Mouse (Mus musculus): ENCODE measurements around the gene Rpl29.

Rpl29 gene

GRCm38 (mm10) chr9:106429221-106430014, at the start of gene Rpl29:
Gene Rpl29 (plus strand): TSS chr9:106429454.
- peak; percentile 99 for DNase-seq (ENCODE audit: low spot score)

DNA sequence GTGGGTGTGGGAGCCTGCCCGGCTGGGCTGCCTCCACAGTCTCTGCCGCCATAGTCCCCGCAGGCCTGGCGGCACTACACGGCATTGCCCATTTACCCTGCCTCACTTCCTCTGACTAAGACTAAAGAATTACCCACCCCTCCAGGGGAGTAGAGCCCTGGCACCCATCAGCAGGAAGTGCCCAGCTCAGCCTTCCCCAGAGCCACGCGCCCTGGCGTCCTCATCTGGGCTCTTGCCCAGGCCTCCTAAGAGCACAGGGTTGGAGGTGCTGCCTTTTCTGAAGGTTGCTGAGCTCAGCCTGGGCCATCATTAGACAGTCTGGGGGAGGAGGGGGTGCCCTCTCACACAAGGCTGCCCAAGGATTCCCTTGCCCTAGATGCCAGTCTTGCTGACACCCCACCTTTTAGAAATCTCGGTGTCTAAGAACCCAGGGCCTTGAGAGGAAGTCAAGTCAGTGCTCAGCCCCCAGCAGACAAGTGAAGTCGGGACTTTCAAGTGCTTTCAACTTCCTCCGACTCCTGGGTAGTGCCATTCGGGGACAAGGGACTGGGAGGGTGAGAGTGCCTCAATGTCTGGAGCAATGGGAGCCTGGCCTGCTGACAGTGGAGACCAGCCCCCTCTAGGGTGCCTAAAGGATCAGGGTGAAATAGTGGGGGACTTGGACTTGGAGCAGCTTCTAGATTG, 42.9 kb upstream of the Rpl29 start:
- no peak for DNase-seq (ENCODE audit: low spot score)

DNA sequence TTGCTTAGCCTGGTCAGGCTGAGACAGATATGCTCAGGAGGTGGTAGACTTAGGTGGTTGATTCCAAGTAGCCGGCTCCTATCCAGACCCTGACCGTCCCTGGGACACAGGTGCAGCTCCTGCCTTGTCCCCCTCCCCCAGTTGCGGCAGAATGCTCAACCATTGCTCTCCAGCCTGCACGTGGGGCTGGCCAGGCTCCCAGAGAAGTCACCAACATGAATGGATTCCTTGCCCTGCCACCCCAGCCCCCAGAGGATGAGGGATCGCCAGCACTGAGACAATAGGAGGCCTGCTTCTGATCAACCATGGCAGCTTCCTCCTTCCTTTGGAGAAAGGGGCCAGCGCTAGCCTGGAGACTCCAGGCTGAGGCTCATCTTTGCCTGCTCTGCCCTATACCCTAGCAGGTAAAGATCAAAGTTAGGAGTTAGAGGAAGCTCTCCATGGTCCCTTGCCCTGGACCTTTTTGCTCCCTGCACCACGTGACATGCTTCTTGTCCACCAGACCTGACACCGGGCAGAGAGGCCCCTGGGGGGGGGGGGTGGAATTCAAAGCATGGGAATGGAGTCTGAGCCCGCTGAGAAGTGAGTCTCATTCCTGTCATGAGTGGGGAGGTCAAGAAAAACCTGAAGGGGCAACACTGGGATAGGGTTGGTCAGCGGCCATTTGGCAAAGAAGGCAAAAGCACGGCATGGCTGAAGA, 36.3 kb upstream of the Rpl29 start:
- no peak for DNase-seq (ENCODE audit: low spot score)

DNA sequence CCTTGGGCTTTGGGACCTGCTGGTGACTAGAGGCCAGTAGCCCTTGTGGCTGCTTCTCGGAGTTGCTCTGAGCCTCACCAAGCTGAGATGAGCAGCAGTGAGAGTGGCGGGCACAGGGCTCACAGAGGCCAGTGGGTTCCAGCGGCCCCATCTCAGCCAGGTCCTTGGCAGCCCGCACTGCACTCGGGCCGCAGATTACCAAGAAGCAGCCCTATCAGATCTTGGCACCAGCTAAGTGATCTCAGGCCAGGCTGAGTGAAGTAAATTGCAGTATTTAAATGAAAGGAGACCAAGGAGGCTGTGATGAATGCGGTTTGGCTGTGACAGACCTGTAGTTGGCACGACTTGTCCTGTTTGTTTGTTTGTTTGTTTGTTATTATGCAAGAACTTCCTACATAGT, 35.7 kb upstream of the Rpl29 start:
- no peak for DNase-seq (ENCODE audit: low spot score)

DNA sequence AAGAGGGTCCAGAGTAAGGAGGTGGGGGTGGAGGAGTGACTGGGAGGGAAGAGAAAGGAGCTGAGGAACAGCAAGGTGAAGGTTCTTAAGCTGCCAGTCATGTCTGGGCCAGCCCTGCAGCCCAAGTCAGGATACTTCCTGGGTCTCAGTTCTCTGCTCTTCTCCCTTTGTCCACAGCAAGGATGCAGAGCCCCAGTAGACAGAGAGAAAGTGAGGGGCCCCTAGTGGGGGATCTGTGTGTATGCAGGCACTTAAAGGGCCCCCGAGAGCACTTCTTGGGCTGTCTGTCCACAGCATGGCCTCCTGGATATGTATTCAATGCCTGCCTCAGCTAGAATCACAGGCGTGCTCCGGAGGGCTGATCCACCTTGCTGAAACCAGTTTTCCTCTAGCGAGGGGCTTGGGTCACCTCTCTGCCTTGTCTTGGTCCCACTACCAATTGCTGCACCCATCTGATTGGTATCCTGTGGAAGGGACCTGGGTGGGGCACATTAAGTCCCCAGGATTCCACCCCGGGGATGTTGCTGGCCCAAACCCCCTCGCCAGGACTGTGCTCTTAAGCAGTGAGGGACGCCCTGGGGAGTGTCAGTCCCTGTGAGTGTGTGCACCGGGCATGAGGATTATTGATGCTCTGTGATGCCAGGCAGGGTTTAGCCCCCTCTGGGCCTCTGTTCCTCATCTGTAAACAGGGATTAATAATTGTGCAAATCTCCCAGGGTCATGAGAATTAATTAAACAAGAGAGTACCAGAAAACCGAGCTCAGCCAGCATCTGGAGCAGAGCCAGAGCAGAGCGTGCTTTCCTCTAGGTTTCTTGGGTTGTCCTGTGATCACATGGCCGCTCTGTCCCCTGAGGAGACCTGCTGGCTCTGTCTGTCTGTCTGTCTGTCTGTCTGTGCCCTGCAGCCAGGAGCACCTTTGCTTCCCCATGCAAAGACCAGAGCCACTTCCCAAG, 34.3 kb upstream of the Rpl29 start:
- peak; percentile 71 for DNase-seq (ENCODE audit: low spot score)

DNA sequence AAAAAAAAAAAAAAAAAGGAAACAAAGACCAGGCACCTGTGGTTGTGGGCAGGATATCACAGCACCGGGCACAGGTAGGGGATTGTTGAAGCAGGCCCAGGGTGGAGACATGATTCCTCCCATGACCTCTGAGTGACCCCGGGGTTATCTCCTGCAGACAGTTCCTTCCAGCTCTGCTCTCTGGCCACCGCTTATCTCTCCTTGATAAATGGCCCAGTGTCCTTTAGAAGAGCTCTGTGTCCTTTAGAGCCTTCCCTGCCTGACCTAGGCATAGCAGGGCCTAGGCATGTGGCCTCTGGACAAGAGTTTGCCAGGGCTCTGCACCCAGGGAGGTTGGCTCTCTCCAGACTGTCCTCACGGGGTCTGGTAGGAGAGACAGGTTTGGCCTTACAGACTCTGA, 31.5 kb upstream of the Rpl29 start:
- no peak for DNase-seq (ENCODE audit: low spot score)

GRCm38 (mm10) chr9:106398667-106399311, 30.5 kb upstream of the Rpl29 start:
- no peak for DNase-seq (ENCODE audit: low spot score)

GRCm38 (mm10) chr9:106399808-106400207, 29.4 kb upstream of the Rpl29 start:
- no peak for DNase-seq (ENCODE audit: low spot score)

GRCm38 (mm10) chr9:106402149-106402548, 27.1 kb upstream of the Rpl29 start:
- no peak for DNase-seq (ENCODE audit: low spot score)

GRCm38 (mm10) chr9:106402607-106403375, 26.5 kb upstream of the Rpl29 start:
- DNase-seq (ENCODE audit: low spot score), result no peak

DNA sequence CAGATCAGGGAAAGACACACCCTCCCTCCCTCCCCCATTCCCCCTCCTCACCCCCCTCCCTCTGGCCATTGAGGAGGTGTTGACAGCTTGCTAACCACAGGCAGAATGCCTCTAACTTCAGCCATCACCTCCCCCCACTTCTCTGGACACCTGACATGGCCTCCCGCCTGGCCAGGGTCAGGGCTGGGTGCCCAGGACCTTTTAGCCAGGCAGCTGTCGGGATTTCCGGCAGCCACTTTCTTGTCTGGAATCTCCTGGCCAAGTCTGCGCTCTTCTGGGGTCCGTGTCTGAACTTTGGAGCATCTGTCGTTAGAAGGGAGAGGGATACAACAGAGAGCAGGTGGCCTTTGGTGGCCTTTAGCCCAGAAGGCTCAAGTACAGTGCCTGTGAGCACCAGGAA, 24.0 kb upstream of the Rpl29 start:
- peak; percentile 56 for DNase-seq (ENCODE audit: low spot score)

- DNase-seq (ENCODE audit: low spot score), result no peak
Measured at GRCm38 (mm10) chr9:106406443-106407078, 22.7 kb upstream of the Rpl29 start.

DNA sequence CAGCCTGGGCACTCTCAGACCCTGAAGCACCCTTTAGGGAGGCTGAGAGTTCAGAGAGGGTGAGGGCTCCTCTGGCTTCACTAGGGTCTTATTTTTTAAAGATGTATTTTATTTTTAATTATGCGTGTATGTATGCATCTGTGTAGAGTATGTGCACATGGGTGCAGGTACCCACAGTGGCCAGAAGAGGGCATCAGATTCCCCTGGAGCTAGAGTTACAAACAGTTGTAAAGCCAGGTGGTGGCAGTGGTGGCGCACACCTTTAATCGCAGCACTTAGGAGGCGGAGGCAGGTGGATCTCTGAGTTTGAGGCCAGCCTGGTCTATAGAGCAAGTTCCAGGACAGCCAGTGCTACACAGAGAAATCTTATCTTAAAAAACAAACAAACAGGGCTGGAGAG, 20.2 kb upstream of the Rpl29 start:
- DNase-seq (ENCODE audit: low spot score), result no peak

- DNase-seq (ENCODE audit: low spot score), result no peak
Measured at GRCm38 (mm10) chr9:106410086-106410650, 19.1 kb upstream of the Rpl29 start.

- DNase-seq (ENCODE audit: low spot score), result no peak
Measured at GRCm38 (mm10) chr9:106411091-106411594, 18.1 kb upstream of the Rpl29 start.

DNA sequence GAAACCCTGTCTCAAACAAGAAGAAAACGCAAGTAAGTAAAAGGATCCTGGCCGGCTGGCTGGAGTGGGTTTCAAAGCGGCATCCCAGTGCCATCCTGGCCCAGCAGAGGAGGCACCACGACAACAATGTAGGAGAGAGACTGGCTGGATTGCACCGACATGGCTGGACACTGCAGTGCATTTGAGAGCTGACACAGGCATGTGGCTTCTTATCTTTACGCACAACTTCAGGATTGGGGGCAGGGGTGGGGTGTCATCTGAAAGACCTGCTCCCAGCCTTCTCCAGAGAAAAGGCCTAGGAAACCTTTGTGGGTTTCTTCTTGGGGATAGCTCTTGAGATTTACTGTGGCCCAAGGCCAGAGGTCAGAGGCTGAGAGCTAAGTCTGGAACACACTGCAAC, 17.5 kb upstream of the Rpl29 start:
- DNase-seq (ENCODE audit: low spot score), result no peak

DNA sequence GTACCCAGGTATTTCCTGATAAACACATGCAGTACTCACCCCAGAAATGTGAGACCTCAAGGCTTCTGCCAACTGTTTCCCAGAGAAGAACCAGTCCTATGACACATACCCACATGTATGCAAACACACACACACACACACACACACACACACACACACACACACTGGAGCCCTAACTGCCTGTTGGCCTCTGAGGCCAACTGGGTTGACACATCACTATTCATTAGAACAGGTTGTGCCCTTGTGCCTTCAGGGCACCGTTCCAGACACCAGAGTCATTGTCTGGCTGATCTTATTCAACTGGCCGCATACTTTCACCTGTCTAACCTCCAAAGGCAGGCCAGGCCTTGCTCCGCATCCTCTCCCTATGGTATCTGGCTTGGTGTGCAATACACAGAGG, 17.0 kb upstream of the Rpl29 start:
- no peak for DNase-seq (ENCODE audit: low spot score)

- DNase-seq (ENCODE audit: low spot score), result no peak
Measured at GRCm38 (mm10) chr9:106413606-106414005, 15.6 kb upstream of the Rpl29 start.

DNA sequence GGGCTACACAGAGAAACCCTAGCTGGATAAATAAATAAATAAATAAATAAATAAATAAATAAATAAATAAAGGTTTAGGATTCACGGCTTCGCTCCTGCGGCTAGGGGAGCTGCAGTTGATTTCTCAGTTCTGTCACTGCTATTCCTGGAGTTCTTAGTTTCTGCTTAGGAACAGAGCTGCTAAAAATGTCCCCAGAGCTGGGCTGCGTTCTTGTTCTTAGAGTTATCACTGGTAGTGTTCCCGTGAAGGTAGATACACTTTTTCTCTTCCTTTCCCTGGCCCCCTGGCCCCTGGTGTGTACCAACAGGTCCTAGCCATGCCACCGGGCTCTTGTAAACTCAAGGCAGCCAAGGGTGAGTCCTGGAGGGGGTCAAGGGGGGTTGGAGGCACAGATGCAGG, 12.4 kb upstream of the Rpl29 start:
- DNase-seq (ENCODE audit: low spot score), result no peak

All from embryo, embryonic 10.5 days (tissue).